Mouse (Mus musculus) liver, embryonic 14.5 days (tissue): ENCODE data around the gene Pou2f2.

Experiments
- CTCF ChIP-seq: IDR thresholded peaks from 2 replicates; pipeline ENCODE4 v1.5.1; 2016; ENCODE audit warnings: antibody characterized with exemption, low read depth, control low read depth
- EP300 ChIP-seq: IDR thresholded peaks from 2 replicates; pipeline ENCODE4 v1.6.1; 2016; ENCODE audit warnings: antibody characterized with exemption, low read depth

GRCm38 (mm10) chr7:25071979-25072715 lies 107.4 kb downstream of the Pou2f2 start, which contains the start of the genes Grik5 and Zfp574:
- TF ChIP-seq EP300, result no peak
- no peak for TF ChIP-seq CTCF
